Mouse (Mus musculus): ENCODE data around the gene Slc2a4. TPM values are rescaled to one million over a fixed set of nuclear protein-coding genes. Genes with fewer than 3 reads are reported as not detected.

Slc2a4 gene
- polyA plus RNA-seq, 1 experiment from 2014 or later, result 17.2 TPM

DNA sequence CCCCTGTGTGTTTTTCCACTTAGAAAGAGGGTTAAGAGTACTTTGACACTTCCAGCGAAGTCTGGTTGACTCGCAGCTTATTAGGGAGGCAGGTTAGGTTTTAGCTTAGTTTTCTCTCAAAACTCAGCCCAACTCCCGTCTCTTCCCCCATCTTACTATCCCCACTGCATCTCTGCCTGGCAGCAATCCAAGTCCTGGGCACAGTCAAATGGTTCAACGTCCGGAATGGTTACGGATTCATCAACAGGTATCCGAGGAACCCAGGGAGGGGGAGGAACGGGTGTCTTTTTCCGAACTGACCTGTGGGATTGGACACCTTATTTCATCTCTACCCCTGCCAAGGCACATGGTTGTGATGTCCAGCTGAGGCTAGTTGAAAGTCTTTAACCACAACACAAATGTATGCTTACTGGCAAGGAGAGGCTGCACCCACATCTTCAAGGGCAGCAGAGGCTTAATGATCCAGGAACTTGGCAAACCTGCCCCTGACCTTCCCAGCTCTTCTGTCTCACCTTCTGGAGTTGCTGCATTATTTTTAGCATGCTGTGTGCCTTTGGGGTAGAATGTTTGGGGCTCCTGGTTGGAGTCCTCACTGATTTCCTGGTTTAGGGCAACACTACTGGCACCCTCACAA, 11.2 kb downstream of the Slc2a4 start:
- H3K27ac ChIP-seq (ENCODE audit: low read length), result no peak overlapping the region
- WGBS, result 26% methylated on average over 9 of the region's 9 CpGs
- H3K4me1 ChIP-seq (replicated peaks; ENCODE audit: control insufficient read depth, insufficient read depth, low read length), result peaks cover 20% of the 10 kb centered on the region

DNA sequence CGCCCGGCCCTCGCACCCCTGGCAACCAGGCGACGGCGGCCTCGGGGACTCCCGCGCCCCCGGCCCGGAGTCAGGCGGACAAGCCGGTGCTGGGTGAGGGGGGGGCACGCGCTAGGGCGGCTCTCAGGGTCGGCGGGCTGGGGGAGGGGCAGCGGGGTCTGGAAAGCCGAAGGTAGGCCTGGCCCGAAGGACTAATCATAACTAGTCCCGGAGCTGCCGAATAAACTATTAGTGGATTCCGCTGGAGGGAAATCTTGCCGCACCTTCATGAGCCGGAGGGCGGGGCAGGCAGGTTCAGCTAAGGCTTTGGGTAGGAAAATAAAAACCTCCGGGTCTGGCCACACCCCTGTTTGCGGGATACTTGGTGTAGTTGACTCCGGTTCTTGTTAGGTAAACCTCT, 11.8 kb downstream of the Slc2a4 start:
- no peaks in the 10 kb centered on the region for H3K9me3 ChIP-seq (ENCODE audit: control insufficient read depth, low read length)
- H3K36me3 ChIP-seq (ENCODE audit: control insufficient read depth, insufficient read depth, low read length), result no peaks in the 10 kb centered on the region
- H3K4me1 ChIP-seq (replicated peaks; ENCODE audit: control insufficient read depth, insufficient read depth, low read length), result peaks cover 20% of the 10 kb centered on the region
- H3K27me3 ChIP-seq (ENCODE audit: control insufficient read depth, insufficient read depth, low read depth, low read length), result peaks cover 19% of the 10 kb centered on the region
- H3K4me2 ChIP-seq (ENCODE audit: low read depth, low read length), result peak overlapping the region; percentile 100
- H3K4me3 ChIP-seq (ENCODE audit: low read length), result peak overlapping the region; percentile 56
- H3K27ac ChIP-seq (ENCODE audit: low read length), result no peak overlapping the region
- peak overlapping the region; percentile 64 for H3K9ac ChIP-seq (ENCODE audit: low read length)
- 1% methylated on average over 18 of the region's 30 CpGs for WGBS
- peak; percentile 18 for ATAC-seq (ENCODE audit: low read depth)

More for the DNA sequence above, 11.2 kb downstream of the Slc2a4 start:
- Histone ChIP-seq H3K4me3 (ENCODE audit: low read length) (peak overlapping the region; percentile 56), H3K4me2 (ENCODE audit: low read depth, low read length) (peak overlapping the region; percentile 100), H3K36me3 (ENCODE audit: control insufficient read depth, insufficient read depth, low read length) (no peaks in the 10 kb centered on the region), H3K27me3 (ENCODE audit: control insufficient read depth, insufficient read depth, low read depth, low read length) (peaks cover 19% of the 10 kb centered on the region), H3K9ac (ENCODE audit: low read length) (no peak overlapping the region), H3K9me3 (ENCODE audit: control insufficient read depth, low read length) (no peaks in the 10 kb centered on the region)
- ATAC-seq (ENCODE audit: low read depth), result no peak

DNA sequence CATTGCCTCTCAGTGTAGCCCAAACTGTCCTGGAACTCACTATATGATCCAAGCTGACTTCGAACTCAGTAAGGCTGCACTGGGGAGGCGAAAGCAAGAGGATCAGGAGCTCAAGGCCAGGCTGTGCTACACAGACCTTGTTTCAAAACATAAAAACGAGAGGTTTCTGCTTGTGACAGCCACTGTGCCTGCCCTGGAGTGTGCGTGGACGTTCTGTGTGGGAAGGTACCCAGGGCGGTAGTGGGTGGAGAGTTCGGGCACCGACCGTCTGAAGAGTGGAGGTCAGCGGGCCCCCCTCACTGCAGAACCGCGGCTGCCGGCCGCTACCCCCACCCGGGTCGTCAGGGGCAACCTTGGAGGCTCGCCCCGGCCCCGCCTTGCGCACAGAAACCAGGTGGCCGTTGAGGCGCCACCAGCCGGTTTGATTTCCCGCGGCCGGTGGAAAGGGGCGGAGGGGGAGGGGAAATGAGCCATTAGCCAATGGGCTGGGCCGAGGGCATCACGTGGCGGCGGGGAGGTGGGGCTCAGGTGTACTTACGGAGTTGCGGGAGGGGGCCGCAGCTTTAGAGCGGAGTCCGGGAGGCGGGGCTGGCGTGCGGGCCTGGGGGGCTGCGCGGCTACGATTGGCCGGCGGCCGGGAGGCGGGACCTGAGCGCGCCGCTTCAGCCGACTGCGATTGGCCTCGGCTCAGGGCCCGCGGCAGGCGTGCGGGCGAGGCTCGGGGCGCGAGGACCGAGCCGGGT, 12.7 kb downstream of the Slc2a4 start, which contains the start of gene Ybx2:
TSS of gene Ybx2 (plus strand) at position 660 of the 743 bp plus-strand sequence.
- Histone ChIP-seq H3K27ac (ENCODE audit: low read length) (no peak within 1 kb of the TSS), H3K9me3 (ENCODE audit: control insufficient read depth, low read length) (no peaks in the 10 kb centered on the region), H3K9ac (ENCODE audit: low read length) (peak within 1 kb of the TSS; percentile 64), H3K27me3 (ENCODE audit: control insufficient read depth, insufficient read depth, low read depth, low read length) (peaks cover 19% of the 10 kb centered on the region), H3K36me3 (ENCODE audit: control insufficient read depth, insufficient read depth, low read length) (no peaks in the 10 kb centered on the region), H3K4me1 (replicated peaks; ENCODE audit: control insufficient read depth, insufficient read depth, low read length) (peaks cover 20% of the 10 kb centered on the region), H3K4me3 (ENCODE audit: low read length) (peak within 1 kb of the TSS; percentile 56), H3K4me2 (ENCODE audit: low read depth, low read length) (peak within 1 kb of the TSS; percentile 100)
- peak; percentile 84 for ATAC-seq (ENCODE audit: low read depth)
- 2% methylated on average over 44 of the region's 62 CpGs for WGBS

DNA sequence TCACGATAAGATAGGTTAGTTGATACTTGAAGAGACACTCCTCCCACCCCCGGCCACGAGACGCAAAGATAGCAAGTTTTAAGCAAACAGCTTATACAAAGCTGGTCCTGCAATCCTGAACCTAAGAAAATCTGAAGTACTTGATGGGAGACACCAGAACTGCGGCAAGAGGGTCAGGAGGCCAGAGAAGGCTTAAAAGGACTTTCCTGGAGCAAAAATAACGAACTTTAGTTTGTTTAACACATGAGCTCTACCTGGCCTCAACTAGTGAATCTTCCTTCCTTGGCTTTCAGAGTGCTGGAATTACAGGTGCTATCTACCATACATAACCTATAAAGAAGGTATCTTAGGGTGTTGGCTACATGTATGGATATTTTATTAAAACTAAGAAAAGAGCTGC, 13.3 kb downstream of the Slc2a4 start:
- H3K9me3 ChIP-seq (ENCODE audit: control insufficient read depth, low read length), result no peaks in the 10 kb centered on the region
- peaks cover 19% of the 10 kb centered on the region for H3K27me3 ChIP-seq (ENCODE audit: control insufficient read depth, insufficient read depth, low read depth, low read length)
- H3K27ac ChIP-seq (ENCODE audit: low read length), result no peak overlapping the region
- no peaks in the 10 kb centered on the region for H3K36me3 ChIP-seq (ENCODE audit: control insufficient read depth, insufficient read depth, low read length)
- peak overlapping the region; percentile 45 for H3K4me2 ChIP-seq (ENCODE audit: low read depth, low read length)
- 6% methylated on average over 6 of the region's 6 CpGs for WGBS
- H3K9ac ChIP-seq (ENCODE audit: low read length), result no peak overlapping the region
- peaks cover 20% of the 10 kb centered on the region for H3K4me1 ChIP-seq (replicated peaks; ENCODE audit: control insufficient read depth, insufficient read depth, low read length)
- no peak for ATAC-seq (ENCODE audit: low read depth)
- H3K4me3 ChIP-seq (ENCODE audit: low read length), result peak overlapping the region; percentile 31

DNA sequence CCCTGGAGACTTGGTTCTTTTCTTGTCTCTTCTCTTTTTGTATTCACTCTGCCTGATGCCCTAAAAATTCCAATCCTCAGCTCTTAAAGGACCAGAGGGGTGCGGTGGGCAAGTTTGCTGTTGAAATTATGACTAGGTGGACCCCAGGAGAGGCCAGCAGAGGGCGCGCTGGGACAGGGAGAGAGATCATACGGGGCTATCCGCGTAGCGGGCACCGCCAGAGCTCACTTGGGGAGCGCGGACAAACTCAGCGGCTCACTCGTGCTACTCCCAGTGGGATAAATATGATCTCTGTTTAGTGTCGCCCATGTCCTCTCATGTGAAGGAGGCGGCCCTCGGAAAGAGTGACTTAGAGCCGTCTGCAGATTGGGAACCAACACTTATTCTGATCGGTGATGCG, 13.8 kb downstream of the Slc2a4 start:
- ATAC-seq (ENCODE audit: low read depth), result peak; percentile 69
- H3K36me3 ChIP-seq (ENCODE audit: control insufficient read depth, insufficient read depth, low read length), result no peaks in the 10 kb centered on the region
- peaks cover 19% of the 10 kb centered on the region for H3K27me3 ChIP-seq (ENCODE audit: control insufficient read depth, insufficient read depth, low read depth, low read length)
- H3K4me1 ChIP-seq (replicated peaks; ENCODE audit: control insufficient read depth, insufficient read depth, low read length), result peaks cover 20% of the 10 kb centered on the region
- peak overlapping the region; percentile 31 for H3K4me3 ChIP-seq (ENCODE audit: low read length)
- H3K9ac ChIP-seq (ENCODE audit: low read length), result no peak overlapping the region
- under 1% methylated on average over 18 of the region's 18 CpGs for WGBS
- H3K4me2 ChIP-seq (ENCODE audit: low read depth, low read length), result peak overlapping the region; percentile 45
- no peak overlapping the region for H3K27ac ChIP-seq (ENCODE audit: low read length)
- H3K9me3 ChIP-seq (ENCODE audit: control insufficient read depth, low read length), result no peaks in the 10 kb centered on the region

DNA sequence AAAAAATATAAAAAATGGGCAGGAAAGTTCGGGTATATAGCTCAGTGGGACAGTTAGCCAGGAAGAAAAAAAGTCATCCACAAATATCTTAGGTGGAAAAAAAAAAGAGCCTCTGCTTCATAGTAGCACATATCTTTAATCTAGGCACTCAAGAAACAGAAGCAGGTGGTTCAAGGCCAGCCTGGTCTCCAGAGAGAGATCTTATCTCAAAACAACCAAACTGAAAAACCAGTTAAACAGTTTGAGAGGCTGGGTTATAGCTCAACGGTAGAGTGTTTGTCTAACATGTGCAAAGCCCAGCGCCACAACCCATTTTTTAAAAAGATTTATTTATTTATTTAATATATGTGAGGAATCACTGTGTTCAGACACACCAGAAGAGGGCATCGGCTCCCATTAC, 14.9 kb downstream of the Slc2a4 start:
- ATAC-seq (ENCODE audit: low read depth), result no peak
- Histone ChIP-seq H3K27me3 (ENCODE audit: control insufficient read depth, insufficient read depth, low read depth, low read length) (peaks cover 15% of the 10 kb centered on the region), H3K4me1 (replicated peaks; ENCODE audit: control insufficient read depth, insufficient read depth, low read length) (peaks cover 20% of the 10 kb centered on the region), H3K9me3 (ENCODE audit: control insufficient read depth, low read length) (no peaks in the 10 kb centered on the region), H3K36me3 (ENCODE audit: control insufficient read depth, insufficient read depth, low read length) (no peaks in the 10 kb centered on the region), H3K9ac (ENCODE audit: low read length) (no peak overlapping the region), H3K27ac (ENCODE audit: low read length) (no peak overlapping the region), H3K4me2 (ENCODE audit: low read depth, low read length) (no peak overlapping the region), H3K4me3 (ENCODE audit: low read length) (no peak overlapping the region)
- WGBS, result 44% methylated on average over 4 of the region's 4 CpGs

DNA sequence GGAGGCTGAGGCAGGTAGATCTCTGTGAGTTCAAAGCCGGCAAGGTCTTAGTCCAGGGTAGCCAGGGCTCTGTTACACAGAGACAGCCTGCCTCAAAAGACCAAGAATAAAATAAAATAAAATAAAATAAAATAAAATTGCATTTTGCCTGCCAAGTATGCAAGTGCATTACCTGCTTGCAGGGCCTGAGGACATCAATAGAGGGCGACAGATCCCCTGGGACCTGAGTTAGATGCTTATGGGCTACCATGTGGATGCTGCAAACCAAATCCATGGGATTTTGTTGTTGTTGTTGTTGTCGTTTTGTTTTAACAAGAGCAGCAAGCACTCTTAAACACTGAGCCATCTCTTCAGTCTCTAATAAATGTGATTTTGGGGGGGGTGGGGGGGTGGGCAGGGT, 15.7 kb downstream of the Slc2a4 start:
- 38% methylated on average over 3 of the region's 3 CpGs for WGBS
- no peak for ATAC-seq (ENCODE audit: low read depth)
- H3K4me3 ChIP-seq (ENCODE audit: low read length), result no peak overlapping the region
- no peak overlapping the region for H3K4me2 ChIP-seq (ENCODE audit: low read depth, low read length)
- no peak overlapping the region for H3K27ac ChIP-seq (ENCODE audit: low read length)
- H3K27me3 ChIP-seq (ENCODE audit: control insufficient read depth, insufficient read depth, low read depth, low read length), result peaks cover 15% of the 10 kb centered on the region
- no peaks in the 10 kb centered on the region for H3K36me3 ChIP-seq (ENCODE audit: control insufficient read depth, insufficient read depth, low read length)
- peaks cover 20% of the 10 kb centered on the region for H3K4me1 ChIP-seq (replicated peaks; ENCODE audit: control insufficient read depth, insufficient read depth, low read length)
- no peaks in the 10 kb centered on the region for H3K9me3 ChIP-seq (ENCODE audit: control insufficient read depth, low read length)
- no peak overlapping the region for H3K9ac ChIP-seq (ENCODE audit: low read length)

DNA sequence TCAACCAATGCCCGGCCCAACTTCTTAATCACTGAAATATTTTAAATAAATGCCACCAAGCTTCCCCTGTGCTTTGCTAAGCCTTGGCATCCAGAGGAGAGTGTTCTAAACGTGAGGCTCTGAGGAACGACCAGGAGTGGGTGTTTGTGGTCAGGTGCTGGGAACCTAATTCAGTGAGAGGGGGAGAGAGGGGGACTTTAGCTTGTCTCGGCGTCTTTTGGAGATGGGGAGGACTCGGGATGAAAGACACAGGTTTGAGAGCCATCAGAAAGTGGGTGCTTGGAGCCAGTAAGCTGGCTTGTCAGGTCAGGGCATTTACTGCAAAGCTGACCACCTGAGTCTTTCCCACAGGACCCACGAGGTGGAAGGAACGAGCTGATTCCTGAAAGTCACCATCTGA, 16.2 kb downstream of the Slc2a4 start:
- H3K9me3 ChIP-seq (ENCODE audit: control insufficient read depth, low read length), result no peaks in the 10 kb centered on the region
- H3K4me3 ChIP-seq (ENCODE audit: low read length), result no peak overlapping the region
- H3K36me3 ChIP-seq (ENCODE audit: control insufficient read depth, insufficient read depth, low read length), result no peaks in the 10 kb centered on the region
- H3K27ac ChIP-seq (ENCODE audit: low read length), result no peak overlapping the region
- H3K4me2 ChIP-seq (ENCODE audit: low read depth, low read length), result no peak overlapping the region
- ATAC-seq (ENCODE audit: low read depth), result no peak
- WGBS, result 68% methylated on average over 8 of the region's 8 CpGs
- H3K27me3 ChIP-seq (ENCODE audit: control insufficient read depth, insufficient read depth, low read depth, low read length), result peaks cover 14% of the 10 kb centered on the region
- H3K9ac ChIP-seq (ENCODE audit: low read length), result no peak overlapping the region
- peaks cover 15% of the 10 kb centered on the region for H3K4me1 ChIP-seq (replicated peaks; ENCODE audit: control insufficient read depth, insufficient read depth, low read length)

DNA sequence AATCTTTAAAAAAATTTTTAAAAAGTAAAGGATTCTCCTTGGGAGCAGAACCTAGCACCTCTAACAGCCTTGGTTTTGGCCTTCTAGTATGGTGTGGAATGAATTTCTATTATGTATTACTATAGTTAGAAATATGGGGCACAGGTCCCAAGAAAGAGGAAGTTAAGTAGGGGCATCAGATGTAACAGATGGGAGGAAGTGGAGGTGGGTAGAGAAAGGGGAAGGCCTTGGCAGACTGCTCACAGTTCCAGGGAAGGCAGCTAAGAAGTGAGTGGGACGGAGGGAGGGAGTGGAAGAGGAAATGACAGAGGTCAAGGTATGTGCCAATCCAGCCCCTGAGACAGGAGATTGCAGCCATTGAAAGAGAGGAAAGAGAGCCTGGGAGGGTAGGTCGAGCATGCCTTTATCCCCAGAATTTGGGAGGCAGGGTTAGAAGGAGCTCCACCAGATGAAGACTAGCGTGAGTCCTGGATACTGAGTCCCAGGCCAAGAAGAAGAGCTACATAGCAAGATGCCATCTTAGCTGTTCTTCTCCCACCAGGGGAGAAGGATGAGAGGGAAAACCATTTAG, 16.9 kb downstream of the Slc2a4 start:
- no peak overlapping the region for H3K27ac ChIP-seq (ENCODE audit: low read length)
- 68% methylated on average over 3 of the region's 3 CpGs for WGBS

More for the DNA sequence above, 16.9 kb downstream of the Slc2a4 start:
- no peak for ATAC-seq (ENCODE audit: low read depth)
- Histone ChIP-seq H3K36me3 (ENCODE audit: control insufficient read depth, insufficient read depth, low read length) (no peaks in the 10 kb centered on the region), H3K4me3 (ENCODE audit: low read length) (no peak overlapping the region), H3K4me1 (replicated peaks; ENCODE audit: control insufficient read depth, insufficient read depth, low read length) (peaks cover 8% of the 10 kb centered on the region), H3K9ac (ENCODE audit: low read length) (no peak overlapping the region), H3K4me2 (ENCODE audit: low read depth, low read length) (no peak overlapping the region), H3K9me3 (ENCODE audit: control insufficient read depth, low read length) (no peaks in the 10 kb centered on the region), H3K27me3 (ENCODE audit: control insufficient read depth, insufficient read depth, low read depth, low read length) (peaks cover 7% of the 10 kb centered on the region; the same call in 1 of the 2 replicates)

Measured in lung, embryonic 16.5 days (tissue).